Mouse (Mus musculus): ENCODE data around the gene Tcte2.

The Tcte2 gene

GRCm38 (mm10) chr17:13745373-13745772 lies 16.3 kb downstream of the Tcte2 start:
- no peak for DNase-seq (ENCODE audit: low spot score in 2 of 2)

GRCm38 (mm10) chr17:13744824-13745223 lies 16.8 kb downstream of the Tcte2 start:
- DNase-seq (ENCODE audit: low spot score in 2 of 2) = no peak

- DNase-seq (ENCODE audit: low spot score in 2 of 2) = no peak
Observed at GRCm38 (mm10) chr17:13744219-13744618, 17.4 kb downstream of the Tcte2 start.

- no peak for DNase-seq (ENCODE audit: low spot score in 2 of 2)
Observed at GRCm38 (mm10) chr17:13743709-13744079, 17.9 kb downstream of the Tcte2 start.

- no peak for DNase-seq (ENCODE audit: low spot score in 2 of 2)
Observed at GRCm38 (mm10) chr17:13742941-13743708, 18.5 kb downstream of the Tcte2 start.

- no peak for DNase-seq (ENCODE audit: low spot score in 2 of 2)
Observed at GRCm38 (mm10) chr17:13742334-13742733, 19.3 kb downstream of the Tcte2 start.

- DNase-seq (ENCODE audit: low spot score in 2 of 2) = no peak
Observed at GRCm38 (mm10) chr17:13741611-13742010, 20.0 kb downstream of the Tcte2 start.

- DNase-seq (ENCODE audit: low spot score in 2 of 2) = no peak
Observed at GRCm38 (mm10) chr17:13740796-13741195, 20.8 kb downstream of the Tcte2 start.

GRCm38 (mm10) chr17:13739981-13740380 lies 21.6 kb downstream of the Tcte2 start:
- no peak for DNase-seq (ENCODE audit: low spot score in 2 of 2)

- DNase-seq (ENCODE audit: low spot score in 2 of 2) = no peak
Observed at GRCm38 (mm10) chr17:13738916-13739315, 22.7 kb downstream of the Tcte2 start.

GRCm38 (mm10) chr17:13738121-13738776 lies 23.4 kb downstream of the Tcte2 start:
- DNase-seq (ENCODE audit: low spot score in 2 of 2) = no peak

- no peak for DNase-seq (ENCODE audit: low spot score in 2 of 2)
Observed at GRCm38 (mm10) chr17:13737336-13737735, 24.3 kb downstream of the Tcte2 start.

GRCm38 (mm10) chr17:13735803-13736282 lies 25.8 kb downstream of the Tcte2 start:
- DNase-seq (ENCODE audit: low spot score in 2 of 2) = no peak

GRCm38 (mm10) chr17:13735057-13735456 lies 26.6 kb downstream of the Tcte2 start:
- no peak for DNase-seq (ENCODE audit: low spot score in 2 of 2)

- DNase-seq (ENCODE audit: low spot score in 2 of 2) = no peak
Observed at GRCm38 (mm10) chr17:13733971-13734370, 27.7 kb downstream of the Tcte2 start.

GRCm38 (mm10) chr17:13732685-13733084 lies 28.9 kb downstream of the Tcte2 start:
- no peak for DNase-seq (ENCODE audit: low spot score in 2 of 2)

- no peak for DNase-seq (ENCODE audit: low spot score in 2 of 2)
Observed at GRCm38 (mm10) chr17:13731727-13732112, 29.9 kb downstream of the Tcte2 start.

- no peak for DNase-seq (ENCODE audit: low spot score in 2 of 2)
Observed at GRCm38 (mm10) chr17:13730980-13731726, 30.5 kb downstream of the Tcte2 start.

- DNase-seq (ENCODE audit: low spot score in 2 of 2) = no peak
Observed at GRCm38 (mm10) chr17:13726832-13727355, 34.7 kb downstream of the Tcte2 start.

GRCm38 (mm10) chr17:13725004-13725550 lies 36.5 kb downstream of the Tcte2 start:
- DNase-seq (ENCODE audit: low spot score in 2 of 2) = no peak

GRCm38 (mm10) chr17:13722434-13722833 lies 39.2 kb downstream of the Tcte2 start:
- no peak for DNase-seq (ENCODE audit: low spot score in 2 of 2)

GRCm38 (mm10) chr17:13721372-13721771 lies 40.3 kb downstream of the Tcte2 start:
- DNase-seq (ENCODE audit: low spot score in 2 of 2) = no peak

Measured in frontal cortex, postnatal 14 days (tissue).